Mouse (Mus musculus) stomach, embryonic 15.5 days (tissue): Measurements from ENCODE around the gene Ints2. TPM values are rescaled to one million over a fixed set of nuclear protein-coding genes. Genes with fewer than 3 reads are reported as not detected.

Source experiments
- polyA plus RNA-seq: library from polyadenylated mRNA; unstranded; fragments of >200 nt; fragmentation: Nextera tagmentation; extraction: Ambion mirVana; gene quantifications from 2 replicates; pipeline ENCODE4 v1.2.1, GENCODE M21; 2015

Ints2 gene
- polyA plus RNA-seq, 1 experiment from 2014 or later = 21.4 TPM

Other genes with a start within 250 kb of the Ints2 start
- 9.7 and 10.7 TPM in 2 replicates for gene Brip1, start 56.4 kb downstream of the Ints2 start, polyA plus RNA-seq
- 8.6 and 9.2 TPM in 2 replicates for gene Med13, start 100.0 kb upstream of the Ints2 start, polyA plus RNA-seq
- 51.0 and 52.0 TPM in 2 replicates for gene Rnft1, start 227.1 kb upstream of the Ints2 start, polyA plus RNA-seq